Mouse (Mus musculus) testis, postnatal 14 days (tissue): ENCODE data around the gene Skint7.
"Not testable (repeated sequence)": the region's sequence is repeated elsewhere in the genome, so short reads cannot be mapped to it uniquely, and the experiment has no call there.

Source experiments
- DNase-seq: peaks from one replicate; pipeline ENCODE4 v3.0.0; 2021; ENCODE audit warnings: low spot score

Gene Skint7

DNA sequence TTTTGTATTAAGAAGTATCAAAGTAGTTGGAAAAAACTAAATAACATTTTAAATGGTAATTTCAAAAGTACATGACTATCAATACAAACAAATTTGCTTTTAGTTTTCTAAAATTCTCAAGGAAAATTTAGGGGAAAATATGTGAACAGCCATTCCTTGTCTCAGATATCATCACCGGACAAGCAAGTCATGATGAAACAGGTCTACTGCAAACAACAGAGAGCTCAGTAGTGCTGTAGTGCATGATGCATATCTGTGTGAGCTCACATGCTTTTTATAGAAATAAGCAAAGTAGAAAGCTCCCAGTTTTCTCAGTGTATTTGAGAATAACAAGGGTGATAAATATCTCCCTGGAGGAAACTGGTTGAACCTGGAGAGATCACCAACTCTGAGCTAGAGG, at the start of gene Skint7:
Skint7 (plus strand) TSS at position 301 of the 400 bp plus-strand sequence.
- no peak for DNase-seq

DNA sequence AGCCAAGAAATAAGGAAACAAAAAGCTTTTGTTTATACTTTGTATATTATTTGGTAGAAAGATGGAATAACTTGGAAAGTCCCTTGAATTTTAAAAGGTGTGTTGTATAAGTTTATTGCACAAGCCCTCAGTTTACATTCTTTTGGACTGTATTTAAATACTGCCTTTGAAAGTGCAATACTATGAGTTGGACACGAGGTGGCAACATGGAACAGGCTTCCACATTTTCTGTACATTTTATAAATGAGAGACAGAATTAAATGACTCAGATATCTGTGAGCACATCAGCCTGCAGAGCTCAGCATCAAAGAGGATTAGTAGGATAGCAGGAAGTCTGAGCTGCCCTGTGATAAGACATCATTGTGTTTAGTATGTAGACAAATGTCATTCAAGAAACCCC, 11.4 kb upstream of the Skint7 start:
- DNase-seq: no peak

DNA sequence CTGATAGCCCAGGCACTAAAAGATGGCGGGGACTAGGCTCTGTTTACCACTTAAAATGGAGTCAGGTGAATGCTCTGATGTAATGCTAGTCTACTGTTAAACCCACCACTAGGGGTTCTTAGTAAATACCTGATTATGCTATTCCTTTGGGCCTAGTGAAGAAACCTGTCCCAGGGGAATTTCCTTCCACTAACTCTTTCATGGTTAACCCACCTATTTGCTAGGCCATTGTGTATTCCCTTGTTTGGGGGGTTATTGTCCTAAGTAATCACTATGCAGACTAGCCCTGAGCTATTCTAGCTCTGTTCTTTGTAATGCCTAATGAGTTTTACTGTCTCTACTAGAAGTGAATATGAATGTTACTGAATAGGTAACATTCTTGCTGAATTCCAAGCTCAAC, 9.5 kb upstream of the Skint7 start:
- not testable (repeated sequence) for DNase-seq

DNA sequence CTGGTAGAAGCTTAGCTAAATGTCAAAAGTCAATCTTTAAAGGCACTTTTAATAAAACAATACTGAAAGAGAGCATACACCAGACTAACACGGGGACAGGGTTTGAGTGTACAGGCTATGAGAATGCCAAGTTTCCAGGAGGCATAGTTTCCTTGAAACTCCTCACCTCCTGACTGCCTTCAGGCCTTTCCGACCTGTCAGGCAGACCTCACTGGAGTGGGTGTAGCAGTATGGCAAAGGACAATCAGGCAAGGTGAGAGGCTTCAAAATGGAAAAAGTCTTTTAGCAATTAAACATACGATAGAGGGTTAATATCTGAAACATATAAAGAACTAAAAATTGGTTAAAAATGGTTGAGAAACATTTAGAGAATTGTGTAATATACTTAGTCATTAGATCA, 9.1 kb upstream of the Skint7 start:
- DNase-seq: no peak

DNA sequence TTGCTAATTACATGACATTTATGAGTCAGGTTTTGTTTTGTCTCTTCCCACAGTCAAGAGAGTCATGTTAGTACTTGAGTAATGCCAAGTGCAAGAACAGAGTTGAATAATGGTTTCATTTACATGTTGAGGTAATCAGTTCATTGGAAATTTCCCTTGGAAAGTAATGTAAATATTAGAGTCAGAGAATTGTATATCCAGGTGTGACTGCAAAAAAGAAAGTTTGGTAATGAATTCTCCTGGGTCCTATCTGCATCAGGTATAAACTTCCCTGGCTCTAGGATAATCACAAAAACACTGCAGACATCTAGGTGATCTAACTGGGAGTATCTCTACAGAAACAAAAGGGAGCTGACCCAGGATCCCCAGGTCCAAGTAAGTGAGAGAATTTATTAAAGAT, 33.2 kb downstream of the Skint7 start, which contains the start of gene Skint1:
Skint1 (plus strand) TSS at position 301 of the 400 bp plus-strand sequence.
- no peak for DNase-seq
